Mouse (Mus musculus): ENCODE measurements around the gene Aknad1.

- no peak for TF ChIP-seq CTCF (IDR thresholded peaks at IDR 0.05; ENCODE audit: low read depth)
- TF ChIP-seq EP300 (optimal IDR thresholded peaks at IDR 0.05): peak; percentile 54
Measured at GRCm38 (mm10) chr3:108762597-108763111, 23.2 kb downstream of the Aknad1 start.

All from stomach, postnatal 0 days (tissue).